Mouse (Mus musculus) adrenal gland, adult 8-10 months (tissue): ENCODE measurements around the gene Zbtb18. TPM values are rescaled to one million over a fixed set of nuclear protein-coding genes. Genes with fewer than 3 reads are reported as not detected.

ENCODE experiments used
- DNase-seq: peaks from one replicate; pipeline ENCODE4 v3.0.0; 2022
- total RNA-seq, 4 experiments: library from RNA; stranded (reverse); gene quantifications; 2 replicates each; pipeline ENCODE4 v1.2.4; 2022

Zbtb18 gene
- 10 to 100 TPM; 16.0 to 25.7 (median 20.7) TPM for total RNA-seq

DNA sequence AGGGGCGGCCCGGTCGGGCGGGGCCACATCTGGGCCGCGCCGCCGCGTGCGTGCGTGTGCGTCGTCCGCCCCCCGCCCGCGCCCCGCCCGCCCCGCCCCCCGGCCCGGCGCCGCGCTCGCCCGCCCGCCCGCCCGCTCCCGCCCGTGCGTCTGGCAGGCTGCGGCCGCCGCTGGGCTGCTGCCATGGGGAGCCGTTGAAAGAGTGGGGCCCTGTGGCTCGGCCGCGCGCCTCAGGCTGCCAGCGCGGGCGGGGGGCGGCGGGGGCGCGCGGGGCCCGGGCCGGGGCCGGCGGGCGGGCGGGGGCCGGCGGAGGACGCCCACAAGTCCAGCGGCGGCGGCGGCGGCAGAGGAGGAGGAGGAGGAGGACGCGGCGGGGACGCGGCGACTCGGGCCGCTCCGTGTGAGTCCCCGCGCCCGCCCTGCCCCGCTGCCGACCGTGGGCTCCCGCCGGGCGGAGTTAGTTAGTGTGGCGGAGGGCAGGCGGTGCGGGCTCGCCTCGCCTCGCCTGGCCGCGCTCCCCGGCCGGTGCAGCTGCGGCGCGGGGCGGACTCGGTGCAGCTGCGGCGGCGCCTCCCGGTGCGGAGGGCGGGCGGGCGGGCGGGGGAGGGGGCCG is at the start of gene Zbtb18:
Gene Zbtb18, plus strand, starts transcription at position 156 of the 613 bp plus-strand sequence.
- no peak for DNase-seq

DNA sequence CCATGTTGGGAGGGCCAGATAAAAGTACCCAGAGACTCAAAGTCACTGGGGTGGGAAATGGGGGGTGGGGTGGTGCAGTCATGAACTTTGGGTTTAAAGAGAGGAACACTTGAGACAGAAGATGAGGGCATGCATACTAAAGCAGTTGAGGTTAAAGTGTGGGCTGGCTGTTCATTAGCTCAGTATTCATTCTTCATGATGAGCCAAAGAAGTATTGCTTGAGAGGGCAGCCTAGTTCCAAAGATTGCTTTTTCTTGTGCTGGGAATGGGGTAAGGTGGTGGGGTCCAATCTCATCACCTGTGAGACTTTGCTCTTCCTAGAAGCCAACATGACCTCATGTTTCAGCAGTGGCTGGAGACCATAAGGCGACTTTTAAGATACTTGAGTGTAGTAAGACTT is 44.7 kb upstream of the Zbtb18 start:
- DNase-seq: no peak

GRCm38 (mm10) chr1:177405170-177405569 is 37.0 kb upstream of the Zbtb18 start:
- no peak for DNase-seq

DNA sequence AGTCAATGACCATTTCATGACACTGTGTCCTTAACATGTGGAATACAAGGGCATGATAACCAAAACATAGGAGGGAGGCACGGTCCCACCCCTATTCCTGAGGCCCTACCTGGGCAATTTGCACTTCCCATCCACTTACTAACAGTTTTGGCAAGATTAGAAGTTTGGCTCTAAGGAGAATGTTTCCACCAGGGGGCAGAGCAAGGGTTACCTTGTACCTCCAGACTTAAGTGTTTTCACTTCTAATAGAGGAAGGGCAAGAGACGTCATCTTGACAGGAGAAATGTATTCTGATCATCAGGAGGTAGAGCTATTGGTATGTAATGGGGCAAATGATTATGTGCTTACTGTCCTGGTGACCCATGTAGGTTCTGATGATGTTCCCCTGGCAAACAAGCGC is 33.5 kb upstream of the Zbtb18 start:
- DNase-seq: no peak

- no peak for DNase-seq
Observed at GRCm38 (mm10) chr1:177410769-177411348, 31.3 kb upstream of the Zbtb18 start.

- DNase-seq: no peak
Observed at GRCm38 (mm10) chr1:177411359-177412358, 30.5 kb upstream of the Zbtb18 start.

DNA sequence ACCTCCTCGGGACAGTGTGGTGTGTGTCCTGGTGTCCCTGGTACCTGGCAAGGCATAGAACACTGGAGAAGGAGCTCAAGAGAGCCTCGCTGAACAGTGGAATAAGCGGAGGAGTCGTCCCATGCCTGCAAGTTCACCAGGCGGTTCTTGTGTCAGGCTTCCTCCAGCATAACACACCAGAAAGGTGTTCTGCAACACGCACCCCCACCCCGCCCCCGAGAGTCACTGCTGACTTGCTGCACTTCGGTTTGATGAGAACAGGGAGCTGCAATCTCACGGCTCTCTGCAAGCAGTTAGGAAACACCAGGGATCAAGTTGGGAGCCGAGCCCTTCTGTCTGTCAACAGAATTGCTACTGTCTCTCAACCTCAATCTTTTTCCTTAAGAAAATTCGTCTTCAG is 22.8 kb upstream of the Zbtb18 start:
- no peak for DNase-seq

- no peak for DNase-seq
Observed at GRCm38 (mm10) chr1:177420126-177420525, 22.0 kb upstream of the Zbtb18 start.

GRCm38 (mm10) chr1:177427862-177428261 is 14.3 kb upstream of the Zbtb18 start:
- no peak for DNase-seq

DNA sequence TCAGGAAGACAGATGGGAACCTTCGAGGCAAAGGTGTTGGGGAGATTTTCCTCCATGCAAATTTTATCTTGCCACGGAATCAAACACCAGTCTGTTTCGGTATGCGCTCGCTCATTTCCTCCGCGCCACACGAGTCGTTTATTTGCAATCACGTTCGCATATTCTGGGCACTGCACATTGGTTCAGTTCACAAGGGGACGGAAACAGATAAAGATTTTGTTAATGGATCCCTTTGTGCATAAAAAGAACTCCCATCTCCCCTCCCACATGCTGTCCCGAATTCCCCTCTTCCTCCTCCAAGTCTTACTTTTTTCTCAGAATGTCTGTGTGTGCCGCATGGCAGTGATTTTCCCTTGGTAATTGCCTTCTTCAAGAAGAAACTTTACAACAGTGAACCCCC is 13.8 kb upstream of the Zbtb18 start:
- DNase-seq: no peak

- no peak for DNase-seq
Observed at GRCm38 (mm10) chr1:177429067-177429466, 13.1 kb upstream of the Zbtb18 start.

- DNase-seq: no peak
Observed at GRCm38 (mm10) chr1:177440411-177440810, 1.7 kb upstream of the Zbtb18 start.

DNA sequence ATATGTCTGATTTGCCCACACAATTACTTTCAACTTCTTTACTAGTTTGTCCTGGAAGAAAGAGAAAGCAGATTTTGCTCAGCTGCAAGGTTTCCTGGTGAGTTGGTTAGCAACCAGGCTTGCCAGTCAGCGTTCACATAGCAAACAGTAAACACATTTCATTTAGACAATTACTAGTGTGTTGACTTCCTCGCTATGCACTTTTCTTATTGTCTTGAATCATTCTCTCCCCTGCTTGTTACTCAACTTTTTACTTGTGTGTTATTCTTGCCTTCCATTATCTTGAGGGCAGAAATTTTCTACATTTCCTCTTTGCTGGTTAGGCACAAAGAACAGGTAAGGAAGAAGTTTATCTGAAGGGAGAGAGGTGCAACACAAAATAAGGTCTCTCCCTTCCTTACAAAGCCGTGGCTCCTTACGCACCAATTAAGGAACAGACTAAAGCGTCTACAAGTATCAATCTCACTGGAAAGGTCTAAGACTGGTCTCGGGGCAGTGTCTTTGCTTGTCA is 1.1 kb upstream of the Zbtb18 start:
- DNase-seq: no peak

GRCm38 (mm10) chr1:177441492-177442195 is 507 bp upstream of the Zbtb18 start:
- DNase-seq: peak; percentile 98

- DNase-seq: peak; percentile 29
Observed at GRCm38 (mm10) chr1:177442821-177443723, 921 bp downstream of the Zbtb18 start.

GRCm38 (mm10) chr1:177443724-177444482 is 1.8 kb downstream of the Zbtb18 start:
- no peak for DNase-seq

GRCm38 (mm10) chr1:177444483-177444810 is 2.3 kb downstream of the Zbtb18 start:
- DNase-seq: no peak

GRCm38 (mm10) chr1:177444941-177445340 is 2.8 kb downstream of the Zbtb18 start:
- no peak for DNase-seq

GRCm38 (mm10) chr1:177445461-177446130 is 3.4 kb downstream of the Zbtb18 start:
- DNase-seq: no peak

DNA sequence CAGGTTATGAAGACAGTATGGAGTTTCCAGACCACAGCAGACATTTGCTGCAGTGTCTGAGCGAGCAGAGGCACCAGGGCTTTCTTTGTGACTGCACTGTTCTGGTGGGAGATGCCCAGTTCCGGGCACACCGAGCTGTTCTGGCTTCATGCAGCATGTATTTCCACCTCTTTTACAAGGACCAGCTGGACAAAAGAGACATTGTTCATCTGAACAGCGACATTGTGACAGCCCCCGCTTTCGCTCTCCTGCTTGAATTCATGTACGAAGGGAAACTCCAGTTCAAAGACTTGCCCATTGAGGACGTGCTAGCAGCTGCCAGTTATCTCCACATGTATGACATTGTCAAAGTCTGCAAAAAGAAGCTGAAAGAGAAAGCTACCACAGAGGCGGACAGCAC is 4.9 kb downstream of the Zbtb18 start:
- DNase-seq: no peak
